Mouse (Mus musculus) liver, embryonic 14.5 days (tissue): ENCODE data around the gene Tmem208.

Experiments used
- CTCF ChIP-seq: IDR thresholded peaks from 2 replicates; pipeline ENCODE4 v1.5.1; 2016; ENCODE audit warnings: antibody characterized with exemption, low read depth, control low read depth
- EP300 ChIP-seq: IDR thresholded peaks from 2 replicates; pipeline ENCODE4 v1.6.1; 2016; ENCODE audit warnings: antibody characterized with exemption, low read depth

DNA sequence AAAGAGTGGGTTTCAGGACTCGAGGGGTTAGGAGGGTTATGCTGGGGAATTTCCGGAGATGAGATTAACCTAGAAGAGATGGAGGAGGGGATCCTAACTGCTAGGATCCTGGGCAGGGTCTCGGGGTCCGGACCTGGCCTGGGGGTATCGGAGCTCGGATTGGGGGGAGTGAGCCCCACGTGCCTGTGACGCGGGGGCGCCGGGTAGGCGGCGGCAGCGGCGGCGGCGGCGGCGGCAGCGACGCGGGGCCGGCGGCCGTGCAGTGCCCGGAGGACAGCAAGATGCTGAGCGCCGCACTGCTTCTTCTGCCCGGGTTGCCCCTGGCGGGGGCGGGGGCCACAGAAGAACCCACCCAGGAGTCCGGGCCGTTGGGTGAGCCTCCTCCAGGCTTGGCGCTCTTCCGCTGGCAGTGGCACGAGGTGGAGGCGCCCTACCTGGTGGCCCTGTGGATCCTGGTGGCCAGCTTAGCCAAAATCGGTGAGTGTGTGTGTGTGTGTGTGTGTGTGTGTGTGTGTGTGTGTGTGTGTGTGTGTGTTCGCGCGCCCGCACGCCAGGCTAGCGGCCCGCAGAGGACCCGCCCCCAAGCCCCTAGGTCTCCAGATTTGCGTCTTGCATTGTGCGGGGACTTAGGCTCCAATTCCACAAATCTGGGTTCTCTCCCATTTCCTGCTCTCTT, 23.1 kb downstream of the Tmem208 start:
- TF ChIP-seq EP300, result no peak
- no peak for TF ChIP-seq CTCF
